Mouse (Mus musculus) layer of hippocampus, postnatal 36 days (tissue): Measurements from ENCODE around the gene Cacng4. TPM values are rescaled to one million over a fixed set of nuclear protein-coding genes. Genes with fewer than 3 reads are reported as not detected.

Experiments
- DNase-seq, 2 experiments: peaks; one replicate each; pipeline ENCODE4 v3.0.0; 2022
- total RNA-seq, 2 experiments: library from RNA; stranded (reverse); gene quantifications; 2 replicates each; pipeline ENCODE4 v1.2.3; 2021

Cacng4 gene
- total RNA-seq, result 10 to 100 TPM; 23.6 to 26.7 TPM

DNA sequence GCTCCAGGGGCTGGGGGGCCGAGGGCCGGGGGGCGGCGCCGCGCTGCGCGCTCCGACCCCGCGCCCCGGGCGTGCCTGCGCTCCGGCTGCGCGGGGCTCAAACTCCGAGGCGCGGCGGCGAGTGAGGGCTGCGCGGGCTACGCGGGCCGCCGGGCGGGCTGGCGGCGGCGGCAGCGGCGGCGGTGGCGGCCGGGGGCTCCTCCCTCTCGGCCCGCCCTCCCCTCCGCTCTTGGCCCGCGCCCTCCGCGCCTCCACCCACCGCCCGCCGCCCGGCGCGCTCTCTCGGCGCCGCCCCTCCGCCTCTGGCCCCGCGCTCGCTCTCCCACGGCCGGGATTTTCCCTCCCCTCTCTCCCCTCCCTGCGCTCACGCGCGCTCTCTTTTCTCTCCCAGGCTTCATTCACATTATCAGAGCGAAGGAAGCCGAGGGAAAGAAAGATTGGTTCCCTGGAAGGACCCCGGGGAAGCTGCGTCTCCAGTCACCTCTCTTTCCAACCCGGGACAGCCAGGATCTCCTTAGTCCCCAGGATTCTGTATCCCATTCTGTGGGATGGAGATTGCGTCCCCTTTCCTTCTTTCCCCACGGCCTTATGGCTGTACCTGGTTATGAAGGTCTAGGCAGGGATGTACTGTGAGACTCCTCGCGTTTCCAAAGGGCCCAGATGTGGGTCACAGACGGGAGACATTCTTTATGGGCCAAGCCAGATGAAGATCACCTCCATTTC is at the start of gene Cacng4:
Gene Cacng4, minus strand, starts transcription at position 11 of the 723 bp plus-strand sequence.
- no peak for DNase-seq

DNA sequence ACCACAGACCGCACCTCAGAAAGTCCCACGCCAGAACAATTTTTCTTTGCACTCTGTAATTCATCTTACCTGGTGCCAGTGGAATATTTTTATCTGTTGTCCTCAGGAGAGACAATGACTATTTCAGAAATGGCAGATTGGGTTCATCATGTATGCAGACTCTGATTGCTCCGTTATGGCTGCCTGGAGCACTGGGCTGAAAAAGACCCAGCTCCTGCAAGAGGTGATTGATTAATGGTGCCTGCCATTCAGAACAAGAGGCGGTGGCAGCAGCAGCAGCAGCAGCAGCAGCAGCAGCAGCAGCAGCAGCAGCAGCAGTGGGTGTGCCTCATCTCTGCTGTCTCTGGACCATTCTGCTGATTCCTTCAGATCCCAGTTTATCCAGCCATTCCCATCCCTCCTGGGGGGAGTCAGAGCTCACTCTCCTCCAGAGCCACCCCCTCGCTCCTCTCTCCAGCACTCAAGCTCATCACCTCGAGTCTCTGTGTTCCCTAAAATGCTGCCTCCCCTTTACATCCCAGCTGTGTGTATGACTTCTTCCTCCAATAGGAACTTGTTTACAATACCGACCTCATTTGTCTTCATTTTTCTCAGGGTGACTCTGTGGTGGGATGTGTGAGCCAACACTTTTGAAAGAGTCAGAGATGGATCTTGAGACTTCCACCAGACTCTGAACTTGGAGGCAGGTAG is 39.1 kb upstream of the Cacng4 start:
- no peak for DNase-seq

DNA sequence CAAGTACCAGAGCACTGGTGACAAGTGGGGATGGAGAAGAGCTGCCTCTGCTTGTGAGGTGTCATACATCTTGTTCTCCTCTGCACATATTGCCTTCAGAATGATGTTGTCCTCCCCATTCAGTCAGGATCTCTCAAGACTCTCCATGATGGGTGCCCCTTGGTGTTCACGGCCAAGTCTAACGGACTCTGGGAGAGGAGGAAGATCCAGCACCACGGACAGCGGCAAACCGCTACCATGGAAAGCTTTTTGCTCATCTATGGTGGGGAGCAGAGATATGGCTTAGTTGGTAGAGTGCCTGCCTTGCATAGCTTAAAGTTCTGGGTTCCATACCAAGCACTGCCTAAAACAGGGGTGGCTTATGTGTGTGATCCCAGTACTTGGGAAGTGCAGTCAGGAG is 22.8 kb upstream of the Cacng4 start:
- DNase-seq, result no peak

DNA sequence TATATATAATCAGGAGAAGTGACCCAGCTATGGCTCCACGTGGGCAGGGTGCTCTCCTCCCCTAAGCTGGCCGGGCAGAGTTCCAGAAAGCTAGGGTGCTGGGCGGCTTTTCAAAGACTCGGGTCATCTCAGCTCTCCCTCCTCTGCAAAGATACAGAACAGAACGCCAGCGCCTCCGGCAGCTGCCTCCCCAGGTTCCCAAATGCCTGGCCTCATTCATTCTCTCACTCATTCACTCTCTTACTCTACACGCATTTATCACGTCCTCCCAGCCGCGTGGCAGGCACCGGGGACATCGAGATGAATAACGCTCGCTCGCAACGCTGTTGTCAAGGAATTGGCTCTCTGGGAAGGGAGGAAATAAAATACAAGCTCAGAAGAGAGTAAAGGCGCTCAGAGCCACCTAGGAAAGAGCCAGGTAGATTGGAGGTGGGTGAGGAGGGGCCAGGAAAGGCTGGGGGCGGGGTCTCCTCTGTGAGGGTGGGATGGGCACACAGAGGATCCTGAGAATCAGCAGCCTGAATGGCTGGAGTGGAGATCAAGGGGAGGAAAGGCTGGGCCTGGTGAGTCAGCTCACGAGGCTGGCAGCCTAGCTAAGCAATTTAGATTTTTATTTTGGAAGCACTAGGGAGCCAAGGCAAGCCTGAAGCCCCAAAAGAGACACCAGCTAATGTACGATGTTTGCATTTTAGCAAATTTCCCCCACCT is 18.7 kb upstream of the Cacng4 start:
- DNase-seq, result no peak

DNA sequence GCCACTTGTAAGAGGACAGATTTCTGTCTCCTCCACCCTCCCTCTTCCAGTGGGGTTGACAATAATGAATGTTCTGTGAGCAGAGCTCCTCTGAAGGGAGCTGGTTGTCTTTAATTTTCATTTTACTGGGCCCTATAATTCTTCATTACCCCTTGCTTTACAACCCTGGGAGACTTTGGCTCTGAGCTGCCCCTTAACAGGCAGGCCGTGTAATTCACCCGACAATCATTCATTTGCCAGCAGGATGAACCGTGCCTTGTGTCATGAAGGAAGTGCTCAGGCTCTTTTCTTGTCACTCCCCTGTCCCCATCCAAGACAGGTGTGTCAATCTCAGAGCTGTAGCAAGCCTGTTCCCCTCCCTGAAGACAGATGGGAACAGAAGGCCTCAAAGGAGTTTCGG is 18.1 kb upstream of the Cacng4 start:
- DNase-seq, result no peak

DNA sequence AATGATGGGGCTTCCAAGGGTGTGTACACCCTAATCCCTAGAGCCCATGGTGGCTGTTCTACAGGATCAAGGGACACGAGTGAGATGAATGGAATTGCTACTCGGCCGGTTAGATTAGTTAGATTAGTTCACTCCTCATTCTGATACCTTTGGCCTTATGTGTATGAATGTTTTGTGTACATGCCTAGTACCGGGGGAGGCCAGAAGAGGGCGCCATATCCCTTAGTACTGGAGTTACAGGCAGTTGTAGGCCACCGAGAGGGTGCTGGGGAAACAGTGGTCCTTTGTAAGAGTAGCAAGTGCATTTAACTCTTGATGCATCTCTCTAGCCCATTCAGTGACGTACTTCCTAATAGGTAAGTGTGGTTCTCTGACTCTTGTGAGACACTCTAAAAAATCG is 14.2 kb upstream of the Cacng4 start:
- DNase-seq, result no peak

DNA sequence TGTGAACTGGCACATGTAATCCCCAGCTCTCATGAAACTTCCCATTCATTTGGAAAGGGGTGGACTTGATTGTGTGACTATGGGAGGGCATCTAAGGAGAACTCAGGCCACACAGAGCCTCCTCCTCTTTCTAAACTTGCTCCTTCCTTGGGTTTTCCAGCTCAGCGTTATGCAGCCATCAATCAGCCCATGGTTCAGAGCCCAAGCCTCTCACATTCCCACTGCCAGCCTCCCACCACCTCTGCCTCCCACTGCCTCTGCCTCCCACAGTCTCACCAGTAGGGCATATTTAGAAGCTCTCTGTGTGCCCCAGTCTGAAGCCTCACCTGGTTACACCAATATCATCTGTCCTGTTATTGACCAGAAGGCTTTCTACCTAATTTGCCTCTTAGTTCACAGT is 11.7 kb upstream of the Cacng4 start:
- no peak for DNase-seq

DNA sequence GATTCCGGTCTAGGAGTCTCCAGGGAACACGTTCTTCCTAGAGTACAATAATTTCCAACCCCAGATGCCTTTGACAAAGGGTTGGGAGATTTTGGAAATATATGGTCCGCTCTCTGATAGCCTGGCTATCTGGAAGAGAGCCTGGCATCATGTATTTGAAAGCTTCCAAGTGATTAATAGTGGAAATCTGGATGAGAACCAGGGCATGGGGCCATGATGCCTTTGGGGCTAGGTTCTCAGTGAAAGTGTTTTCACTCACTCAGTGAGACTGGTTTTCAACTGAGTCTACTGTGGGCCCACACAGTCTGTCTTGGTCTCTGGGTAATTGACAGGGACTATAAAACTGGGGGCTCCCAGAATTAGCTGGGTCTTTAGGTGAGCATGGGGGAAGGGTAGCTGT is 7.6 kb upstream of the Cacng4 start:
- no peak for DNase-seq

DNA sequence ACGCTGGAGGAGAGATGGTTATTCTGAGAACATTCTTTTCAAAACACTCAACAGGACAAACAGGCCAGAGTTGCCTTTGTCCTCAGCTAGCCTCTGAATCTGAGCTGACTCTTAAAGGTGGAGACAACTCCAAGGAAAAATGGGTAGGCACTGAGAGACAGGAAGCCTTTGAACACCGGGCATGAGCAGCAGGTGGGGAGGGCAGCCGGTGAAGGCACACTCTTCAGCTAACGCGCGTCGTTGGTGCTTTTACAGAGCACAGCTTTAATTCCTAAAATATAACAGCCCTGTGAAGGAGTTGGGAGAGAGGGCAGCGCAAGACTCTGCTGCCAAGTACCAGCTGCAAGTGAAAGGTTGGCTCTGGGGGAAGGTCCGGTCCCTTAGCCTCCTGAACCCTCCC is 5.0 kb upstream of the Cacng4 start:
- no peak for DNase-seq

DNA sequence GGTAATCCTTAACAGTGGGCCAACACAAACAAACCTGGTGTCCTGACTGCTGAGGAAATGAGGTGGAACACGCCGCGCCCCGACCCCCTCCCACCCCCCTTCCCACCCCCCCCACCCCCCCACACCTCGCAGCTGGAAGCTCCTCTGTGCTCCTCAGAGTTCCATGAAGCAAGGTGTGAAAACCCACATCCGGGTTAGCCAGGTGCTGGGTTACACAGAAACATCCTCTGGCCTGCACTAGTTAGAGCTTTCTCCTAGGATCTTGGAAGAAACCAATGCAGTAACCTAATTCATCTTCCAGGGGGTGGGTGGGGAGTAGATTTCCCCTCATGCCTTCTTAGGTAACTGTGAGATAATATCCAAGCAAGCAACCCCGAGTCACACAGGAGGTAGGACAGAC is 2.0 kb upstream of the Cacng4 start:
- no peak for DNase-seq

DNA sequence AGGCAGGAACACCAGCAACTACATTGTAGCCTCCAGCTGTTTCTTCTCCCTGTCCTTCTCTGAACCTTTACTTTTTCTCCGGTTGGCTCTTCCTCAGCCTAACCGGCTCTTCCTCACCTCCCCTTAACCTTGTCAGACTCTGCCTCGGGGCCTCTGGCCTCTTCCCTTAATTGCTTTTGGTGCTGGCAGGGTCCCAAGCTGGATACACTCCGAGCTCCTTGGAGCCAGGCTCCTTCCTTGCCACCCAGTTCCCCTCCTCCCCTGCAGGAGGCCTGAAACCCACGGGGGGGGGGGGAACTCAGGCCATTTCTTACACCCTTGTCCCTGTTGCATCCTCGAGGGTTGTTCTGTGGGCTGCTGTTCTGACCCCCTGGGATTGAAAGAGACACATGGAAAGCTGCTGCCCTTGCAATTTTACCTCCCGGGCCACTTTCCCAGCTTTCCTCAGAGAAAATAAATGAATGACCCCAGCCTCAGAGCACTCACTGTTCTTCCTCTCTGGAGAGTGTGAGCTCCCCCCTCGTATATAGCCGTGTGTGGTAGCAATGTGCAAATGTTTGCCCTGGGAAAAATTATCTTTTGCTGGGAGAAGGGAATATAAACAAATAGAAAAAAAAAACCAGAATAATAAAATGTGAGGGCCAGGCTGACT is 1.2 kb upstream of the Cacng4 start:
- DNase-seq, result no peak

DNA sequence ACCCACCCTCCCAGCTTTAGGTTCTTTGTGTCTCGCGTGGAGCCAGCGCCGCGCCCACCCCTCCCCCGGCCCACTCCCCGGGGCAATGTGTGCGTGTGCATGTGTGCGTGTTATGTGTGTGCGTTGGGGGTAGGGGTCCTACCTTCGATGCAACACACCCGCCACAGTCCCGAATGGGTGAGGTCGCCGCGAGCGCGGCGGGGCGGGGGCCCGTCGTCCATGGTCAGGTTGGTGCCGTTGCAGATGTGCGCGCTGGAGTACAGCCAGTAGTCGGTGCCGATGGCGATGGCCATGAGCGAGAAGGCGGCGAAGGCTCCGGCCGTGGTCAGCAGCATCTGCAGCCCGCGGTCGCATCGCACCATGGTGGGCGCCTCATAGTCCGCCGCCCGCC is 259 bp downstream of the Cacng4 start:
- no peak for DNase-seq

DNA sequence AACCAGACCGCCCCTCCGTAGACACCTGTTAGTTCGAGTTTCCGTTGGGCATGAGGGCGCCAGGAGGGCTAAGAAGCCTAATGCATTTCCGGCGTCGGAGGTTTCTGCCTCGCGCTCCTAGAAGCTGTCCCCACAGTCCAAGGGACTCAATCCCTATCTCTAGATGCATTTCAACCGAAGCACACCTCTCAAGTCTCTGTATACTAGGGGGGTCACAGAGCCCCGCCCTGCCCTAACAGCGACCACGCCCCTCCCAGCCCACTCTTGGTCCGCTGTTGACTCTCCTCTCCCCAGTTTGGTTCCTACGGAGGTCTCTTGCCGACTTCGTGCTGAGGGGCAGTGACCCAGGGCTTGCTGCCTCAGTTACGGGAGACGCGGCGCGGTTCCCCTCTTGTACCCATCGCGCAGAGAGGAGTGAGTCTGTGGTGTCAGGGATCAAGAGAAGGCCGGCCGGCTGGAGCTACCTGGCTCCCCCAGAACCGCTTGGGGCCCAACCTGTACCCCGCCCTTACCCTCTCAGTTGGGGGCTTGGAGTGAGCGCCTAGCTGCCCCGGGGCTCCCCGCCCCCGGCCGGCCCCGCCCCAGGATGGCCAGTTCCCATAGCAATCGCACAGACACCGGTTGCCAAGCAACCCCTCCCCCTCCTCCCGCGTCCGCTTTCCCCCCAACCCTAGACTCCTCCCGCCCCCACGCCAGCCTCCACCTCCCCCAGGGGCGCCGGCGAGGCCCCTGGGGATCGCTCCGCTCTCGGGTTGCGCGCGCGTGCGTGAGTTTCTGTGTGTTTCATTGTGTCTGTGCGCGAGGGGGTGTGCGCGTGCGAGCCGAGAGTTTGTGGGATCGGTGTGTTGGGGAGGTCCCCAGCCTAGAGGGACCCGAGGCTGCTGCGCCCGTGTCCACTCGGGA is 906 bp downstream of the Cacng4 start:
- DNase-seq, result peak in 1 of 2 experiments; percentile 14

DNA sequence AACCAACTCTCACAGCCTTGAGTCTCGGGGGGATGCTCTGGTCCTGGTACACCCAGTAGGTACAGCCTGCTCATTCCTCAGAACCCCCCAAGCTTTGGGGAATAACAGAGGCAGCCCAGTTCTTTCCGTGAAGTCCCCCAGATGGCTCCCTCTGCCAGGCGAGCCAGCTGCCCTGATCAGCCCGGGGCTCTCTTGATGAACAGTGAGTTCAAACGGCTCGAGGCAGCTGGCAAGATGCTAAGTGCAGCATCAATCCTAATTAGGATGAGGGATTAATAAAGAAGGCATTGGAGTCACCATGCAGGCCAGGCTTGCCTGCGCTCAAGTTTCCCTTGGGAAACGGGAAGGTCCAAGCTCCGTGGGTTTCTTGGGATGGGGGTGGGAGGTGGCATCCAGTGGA is 2.2 kb downstream of the Cacng4 start:
- no peak for DNase-seq

DNA sequence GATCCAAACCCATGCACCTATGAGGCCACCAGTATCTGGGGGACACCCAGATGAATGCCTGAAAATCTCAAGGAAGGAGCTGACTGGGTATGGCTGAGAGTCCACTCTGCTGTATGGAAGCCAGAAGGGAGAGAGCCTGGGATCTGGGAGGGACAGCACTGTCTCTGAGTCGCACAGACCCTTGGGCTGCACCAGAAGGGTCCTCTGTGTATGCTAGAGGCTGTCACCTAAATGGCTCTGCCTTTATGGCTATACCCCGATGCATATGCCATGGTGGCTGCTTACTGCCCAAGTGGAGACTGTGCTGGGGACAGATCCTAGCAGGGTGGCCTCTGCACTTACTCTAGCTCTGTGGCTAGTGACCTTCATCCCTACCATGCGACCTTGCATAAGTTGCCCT is 8.6 kb downstream of the Cacng4 start:
- no peak for DNase-seq

DNA sequence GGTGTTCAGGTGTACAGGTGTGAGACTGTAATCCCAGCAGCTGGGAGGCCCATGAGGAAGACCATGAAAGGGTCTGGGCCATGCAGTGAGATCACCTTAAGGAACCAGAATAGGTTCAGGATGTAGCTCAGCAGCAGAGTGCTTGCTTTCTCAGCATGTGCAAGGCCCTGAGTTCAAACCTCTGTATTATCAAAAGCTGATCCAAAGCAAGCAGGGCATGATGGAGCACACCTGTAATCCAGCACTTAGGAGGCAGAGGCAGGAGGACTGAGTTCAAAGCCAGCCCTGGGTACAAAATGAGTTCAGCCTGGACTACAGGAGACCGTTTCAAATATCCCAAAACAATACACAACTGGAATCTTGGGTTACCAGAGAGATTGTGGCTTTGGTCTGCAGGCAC is 9.1 kb downstream of the Cacng4 start:
- no peak for DNase-seq

DNA sequence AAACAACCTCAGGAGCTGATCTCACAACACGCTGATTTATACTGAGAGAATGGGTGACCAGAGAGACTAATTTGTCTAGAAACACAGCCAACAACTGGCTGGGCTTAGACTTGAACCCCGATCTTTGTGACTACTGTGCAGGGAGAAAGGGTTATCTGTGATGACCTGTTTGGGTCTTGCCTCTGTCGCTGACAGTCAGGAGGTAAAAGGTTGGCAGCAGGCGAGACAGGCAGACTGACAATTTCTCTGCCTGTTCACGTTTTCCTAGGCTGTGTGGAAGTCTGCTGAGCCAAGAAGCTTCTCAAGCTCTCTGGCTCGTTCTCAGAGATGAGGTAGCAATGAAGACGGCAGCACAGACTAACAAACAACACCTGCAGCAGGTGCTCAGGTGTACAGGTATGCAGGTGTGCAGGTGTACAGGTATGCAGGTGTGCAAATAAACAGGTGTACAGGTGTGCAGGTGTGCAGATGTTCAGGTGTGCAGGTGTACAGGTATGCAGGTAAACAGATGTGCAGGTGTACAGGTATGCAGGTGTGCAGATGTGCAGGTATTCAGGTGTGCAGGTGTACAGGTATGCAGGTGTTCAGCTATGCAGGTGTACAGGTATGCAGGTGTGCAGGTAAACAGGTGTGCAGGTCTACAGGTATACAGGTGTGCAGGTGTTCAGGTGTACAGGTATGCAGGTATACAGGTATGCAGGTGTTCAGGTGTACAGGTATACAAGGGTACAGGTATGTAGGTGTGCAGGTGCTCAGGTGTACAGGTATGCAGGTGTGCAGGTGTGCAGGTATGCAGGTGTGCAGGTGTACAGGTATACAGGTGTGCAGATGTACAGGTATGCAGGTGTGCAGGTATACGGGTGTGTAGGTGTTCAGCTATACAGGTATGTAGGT is 10.2 kb downstream of the Cacng4 start:
- no peak for DNase-seq

DNA sequence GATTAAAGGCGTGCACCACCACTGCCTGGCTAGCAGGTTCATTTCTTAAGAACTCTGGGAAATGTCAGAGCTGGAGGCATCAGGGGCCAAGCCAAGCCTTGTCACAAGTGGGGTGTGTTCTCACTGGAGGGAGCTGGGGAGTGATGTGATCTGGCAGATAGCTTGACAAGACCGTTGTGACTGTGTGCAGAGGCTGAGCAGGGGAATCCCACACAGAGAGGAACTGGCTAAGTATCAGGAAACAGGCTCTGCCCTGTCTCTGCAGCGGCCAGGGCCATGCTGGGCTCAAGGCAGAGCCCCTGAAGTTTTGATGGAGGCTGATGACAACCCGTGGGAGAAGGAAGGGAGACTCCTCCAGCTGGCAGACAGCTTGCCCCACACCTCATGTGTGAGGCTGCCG is 11.8 kb downstream of the Cacng4 start:
- DNase-seq, result no peak

DNA sequence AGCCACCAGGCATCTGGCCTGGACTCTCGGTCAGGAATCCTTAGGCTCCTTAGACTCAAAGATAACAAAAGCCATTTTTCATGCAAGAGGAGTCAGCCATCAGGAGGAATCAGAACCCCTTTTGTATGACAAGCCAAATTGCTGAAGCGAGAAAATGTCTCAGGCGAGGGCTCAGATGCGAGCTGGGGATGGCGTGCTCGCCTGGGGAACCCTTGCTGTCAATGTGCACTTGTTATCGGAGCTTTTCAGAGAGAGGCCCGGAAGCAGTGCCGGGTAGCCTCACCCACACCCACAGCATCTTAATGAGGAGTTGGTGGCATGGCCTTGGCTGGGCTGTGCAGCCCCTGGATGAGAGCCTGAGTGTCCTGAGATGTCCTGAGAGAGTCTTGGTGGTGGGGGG is 15.5 kb downstream of the Cacng4 start:
- DNase-seq, result no peak

DNA sequence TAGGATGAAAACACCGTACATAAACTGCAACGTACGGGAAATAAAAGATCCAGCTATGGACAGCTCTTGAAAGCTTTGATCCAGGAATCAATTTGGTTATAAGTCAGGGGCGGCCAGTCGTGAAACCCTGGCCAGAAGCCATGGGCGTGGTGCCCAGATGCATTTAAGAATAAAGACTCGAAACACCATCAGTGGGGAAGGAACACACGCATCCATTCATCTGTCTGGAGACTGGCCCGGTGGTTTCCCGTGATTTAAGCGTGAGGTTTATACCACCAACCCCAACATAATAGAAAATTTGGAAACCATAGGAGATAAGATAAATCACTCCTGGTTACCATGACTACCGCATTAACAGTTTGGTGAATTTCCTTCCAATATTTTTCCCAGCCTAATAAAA is 16.9 kb downstream of the Cacng4 start:
- DNase-seq, result no peak

DNA sequence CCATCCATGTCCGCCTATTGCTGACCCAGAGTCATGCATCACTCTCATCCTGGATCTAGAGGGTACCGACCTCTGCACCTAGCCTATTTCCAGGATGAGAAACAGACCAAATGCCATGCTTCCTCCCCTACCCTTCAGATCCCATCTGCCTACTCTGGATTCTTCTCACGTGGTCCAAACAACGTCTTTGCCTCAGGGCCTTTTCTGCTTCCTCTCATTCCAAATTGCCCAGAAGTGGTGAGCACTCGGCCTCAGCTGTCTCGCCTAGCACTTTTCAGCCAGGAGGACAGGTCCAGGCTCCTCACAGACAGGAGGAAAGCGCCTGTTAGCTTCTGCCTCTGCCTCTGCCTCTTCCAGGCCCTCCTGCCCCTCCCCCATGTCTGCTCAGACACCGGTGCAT is 21.0 kb downstream of the Cacng4 start:
- no peak for DNase-seq
